Mouse (Mus musculus) retina, postnatal 1 day (tissue): ENCODE measurements around the gene Olfr1299.

ENCODE experiments used
- DNase-seq: peaks from one replicate; pipeline ENCODE4 v3.0.0-alpha.2; 2012

The Olfr1299 gene

DNA sequence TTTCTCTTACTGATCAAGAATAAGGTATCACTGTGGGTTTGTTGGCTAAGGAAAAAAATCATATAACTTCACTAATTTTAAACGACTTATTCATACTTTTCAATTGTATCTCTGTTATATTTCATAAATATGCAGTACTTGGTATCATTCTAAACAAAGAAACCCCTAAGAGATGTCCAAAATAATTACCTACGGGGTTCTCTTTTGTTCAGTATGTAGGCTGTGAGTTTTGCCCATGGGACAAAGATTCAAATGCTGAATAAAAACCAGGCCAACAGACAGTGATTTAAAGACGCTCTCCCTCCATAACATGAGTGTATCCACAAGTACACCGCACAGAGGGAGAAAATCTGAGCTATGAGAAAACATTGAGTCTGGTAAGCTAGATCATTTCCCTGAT lies at the start of gene Olfr1299:
Gene Olfr1299, plus strand, starts transcription at position 301 of the 400 bp plus-strand sequence.
- DNase-seq, result no peak

- DNase-seq, result no peak
Measured at GRCm38 (mm10) chr2:111626397-111626796, 34.8 kb upstream of the Olfr1299 start, which contains the start of gene Olfr1297. Olfr1297 (minus strand) TSS chr2:111626497.

GRCm38 (mm10) chr2:111649101-111649500 lies 12.1 kb upstream of the Olfr1299 start, which contains the start of gene Olfr1298:
Olfr1298 (minus strand) TSS chr2:111649201.
- no peak for DNase-seq
